Mouse (Mus musculus) liver, embryonic 14.5 days (tissue): ENCODE results near the gene Ksr2.

ENCODE experiments used
- CTCF ChIP-seq: IDR thresholded peaks from 2 replicates; pipeline ENCODE4 v1.5.1; 2016; ENCODE audit warnings: antibody characterized with exemption, low read depth, control low read depth
- EP300 ChIP-seq: IDR thresholded peaks from 2 replicates; pipeline ENCODE4 v1.6.1; 2016; ENCODE audit warnings: antibody characterized with exemption, low read depth

- TF ChIP-seq EP300: no peak
- TF ChIP-seq CTCF: no peak
Observed at GRCm38 (mm10) chr5:117367206-117367605, 46.6 kb upstream of the Ksr2 start.
